Comparison of ENCODE assay signal across 27 mouse cellular contexts in genomic region chr3:23435016-23435415, GRCm38 (mm10).
"Had no signal": no experiment of that assay in that cellular context is flagged by ENCODE, and none has a peak within 500 bp of the region (broad histone marks: within the 10 kb centered on the region; RNA-seq: fewer than 3 reads in every experiment).

No protein-coding gene starts in this region.

- H3K9me3 ChIP-seq: embryonic facial prominence, embryonic 10.5 days; embryonic facial prominence, embryonic 12.5 days; embryonic facial prominence, embryonic 15.5 days; forebrain, embryonic 10.5 days; forebrain, embryonic 12.5 days; forebrain, embryonic 13.5 days; forebrain, embryonic 15.5 days had no signal

- H3K27ac ChIP-seq: embryonic facial prominence, embryonic 10.5 days; embryonic facial prominence, embryonic 12.5 days; embryonic facial prominence, embryonic 13.5 days; embryonic facial prominence, embryonic 15.5 days; forebrain, embryonic 10.5 days; forebrain, embryonic 12.5 days; forebrain, embryonic 13.5 days; forebrain, embryonic 15.5 days; gastrocnemius, adult 2 months; heart, adult 2 months had no signal

- DNase-seq: cerebellum, adult 9-10 months; cerebellum, adult 9-11 months; cerebellum, postnatal 10 days; cerebellum, postnatal 14 days; cerebellum, postnatal 25 days; cerebellum, postnatal 36 days; embryo, embryonic 11 days; forebrain, postnatal 0 days; gastrocnemius, adult 2 months; gastrocnemius, postnatal 10 days; gastrocnemius, postnatal 14 days; gastrocnemius, postnatal 25 days; gastrocnemius, postnatal 36 days; heart, adult 11 months; heart, adult 18-20 months; heart, adult 2 months had no signal

- H3K9ac ChIP-seq: embryonic facial prominence, embryonic 12.5 days; embryonic facial prominence, embryonic 13.5 days; embryonic facial prominence, embryonic 15.5 days; forebrain, embryonic 12.5 days; forebrain, embryonic 13.5 days; forebrain, embryonic 15.5 days; forebrain, postnatal 0 days had no signal

- H3K4me1 ChIP-seq: embryonic facial prominence, embryonic 10.5 days; embryonic facial prominence, embryonic 12.5 days; embryonic facial prominence, embryonic 13.5 days; embryonic facial prominence, embryonic 15.5 days; forebrain, embryonic 10.5 days; forebrain, embryonic 12.5 days; forebrain, embryonic 13.5 days; forebrain, embryonic 15.5 days had no signal

- H3K4me2 ChIP-seq: embryonic facial prominence, embryonic 12.5 days; embryonic facial prominence, embryonic 13.5 days; embryonic facial prominence, embryonic 15.5 days; forebrain, embryonic 12.5 days; forebrain, embryonic 13.5 days; forebrain, embryonic 15.5 days had no signal

- H3K4me3 ChIP-seq: embryonic facial prominence, embryonic 10.5 days; embryonic facial prominence, embryonic 12.5 days; embryonic facial prominence, embryonic 13.5 days; embryonic facial prominence, embryonic 15.5 days; erythroblast, embryonic 14.5 days; forebrain, embryonic 10.5 days; forebrain, embryonic 12.5 days; forebrain, embryonic 13.5 days; forebrain, embryonic 15.5 days; gastrocnemius, adult 2 months; heart, adult 2 months had no signal

- H3K36me3 ChIP-seq: embryonic facial prominence, embryonic 10.5 days; embryonic facial prominence, embryonic 12.5 days; embryonic facial prominence, embryonic 13.5 days; embryonic facial prominence, embryonic 15.5 days; forebrain, embryonic 10.5 days; forebrain, embryonic 12.5 days; forebrain, embryonic 15.5 days had no signal

- ATAC-seq: forebrain, embryonic 13.5 days; forebrain, embryonic 14.5 days; forebrain, embryonic 15.5 days; forebrain, embryonic 16.5 days; forebrain, postnatal 0 days had no signal

- H3K27me3 ChIP-seq: embryonic facial prominence, embryonic 12.5 days; embryonic facial prominence, embryonic 13.5 days; embryonic facial prominence, embryonic 15.5 days; forebrain, embryonic 12.5 days; forebrain, embryonic 13.5 days; forebrain, embryonic 15.5 days had no signal
